Mouse (Mus musculus) liver, postnatal 0 days (tissue): ENCODE data around the gene Sik2.
A peak's percentile ranks its signal among the peaks of the same experiment; 100 is the strongest.

ENCODE experiments used
- CTCF ChIP-seq: sonication (generic); IDR thresholded peaks from 2 replicates; pipeline ENCODE4 v1.5.1; 2016; ENCODE audit warnings: antibody characterized with exemption, low read depth
- EP300 ChIP-seq: IDR thresholded peaks from 2 replicates; pipeline ENCODE4 v1.6.1; 2016; ENCODE audit warnings: antibody characterized with exemption, low read depth, mild to moderate bottlenecking

GRCm38 (mm10) chr9:50849249-50849648, 159.6 kb downstream of the Sik2 start:
- TF ChIP-seq EP300 (peak; percentile 28; the same call in 1 of the 2 replicates), CTCF (peak; percentile 94)
